Mouse (Mus musculus) limb, embryonic 14.5 days (tissue): ENCODE results near the gene Pawr. TPM values are rescaled to one million over a fixed set of nuclear protein-coding genes. Genes with fewer than 3 reads are reported as not detected.

ENCODE experiments used
- ATAC-seq: fragments of 200-750 bp; cut with Nextera tagmentation; 2 replicates; pipeline ENCODE4 v1.8.0; 2017; ENCODE audit warnings: low read depth, moderate number of reproducible peaks, moderate TSS enrichment; ENCODE audit not compliant: low FRiP score
- DNase-seq: peaks from one replicate; pipeline ENCODE4 v3.0.0-alpha.2; 2015; ENCODE audit warnings: low spot score
- H3K27ac ChIP-seq: fragments of 300-500 bp; sonication (generic); replicated peaks from 2 replicates; pipeline ENCODE4 v1.5.1; 2014; ENCODE audit warnings: low read depth, mild to moderate bottlenecking, low read length, moderate library complexity, mixed read lengths
- H3K27me3 ChIP-seq: fragments of 300-500 bp; sonication (generic); 2 replicates; pipeline ENCODE4 v1.6.1; 2014; ENCODE audit warnings: low read length, mixed read lengths; ENCODE audit not compliant: control insufficient read depth, insufficient read depth
- H3K36me3 ChIP-seq: fragments of 300-500 bp; sonication (generic); 2 replicates; pipeline ENCODE4 v1.6.1; 2014; ENCODE audit warnings: mild to moderate bottlenecking, low read length, moderate library complexity, mixed read lengths; ENCODE audit not compliant: control insufficient read depth, insufficient read depth
- H3K4me1 ChIP-seq: fragments of 300-500 bp; sonication (generic); 2 replicates; pipeline ENCODE4 v1.6.1; 2014; ENCODE audit warnings: antibody characterized with exemption, low read length, mixed read lengths; ENCODE audit not compliant: control insufficient read depth, insufficient read depth
- H3K4me2 ChIP-seq: fragments of 300-500 bp; sonication (generic); replicated peaks from 2 replicates; pipeline ENCODE4 v1.6.1; 2014; ENCODE audit warnings: low read depth, mild to moderate bottlenecking, low read length, moderate library complexity; ENCODE audit not compliant: severe bottlenecking
- H3K4me3 ChIP-seq: fragments of 300-500 bp; sonication (generic); replicated peaks from 2 replicates; pipeline ENCODE4 v1.5.1; 2014; ENCODE audit warnings: low read length
- H3K9ac ChIP-seq: fragments of 300-500 bp; sonication (generic); 2 replicates; pipeline ENCODE4 v1.6.1; 2014; ENCODE audit warnings: mild to moderate bottlenecking, low read depth, low read length, moderate library complexity; ENCODE audit not compliant: severe bottlenecking
- H3K9me3 ChIP-seq: fragments of 300-500 bp; sonication (generic); 2 replicates; pipeline ENCODE4 v1.6.1; 2016; ENCODE audit warnings: low read length; ENCODE audit not compliant: control insufficient read depth
- POLR2A ChIP-seq: fragments of 200-500 bp; IDR thresholded peaks from 2 replicates; pipeline ENCODE4 v1.8.0; 2012; ENCODE audit warnings: inconsistent platforms, mild to moderate bottlenecking, moderate library complexity, borderline replicate concordance; ENCODE audit not compliant: insufficient read depth, insufficient read length; ENCODE audit errors: extremely low read depth
- WGBS: fragments of 180-500 bp; shearing (Covaris S2); extraction: QIAGEN DNeasy Blood & Tissue Kit; methylation state at CpG from one replicate; pipeline ENCODE4 v1.1.7; 2014; 5-methylcytosine and 5-hydroxymethylcytosine counted together
- polyA plus RNA-seq, 2 experiments: library from polyadenylated mRNA; depleted of rRNA in 1 of 2; stranded (reverse) in 1 of 2; unstranded in 1 of 2; fragments of >200 nt; fragmentation: Nextera tagmentation in 1 of 2; extraction: Ambion mirVana in 1 of 2; gene quantifications; 2 replicates each; pipeline versions ENCODE4 v1.2.1 to v1.2.3; 2012 to 2014

Gene Pawr
- polyA plus RNA-seq, 2 experiments: 3.1 to 3.5 TPM

DNA sequence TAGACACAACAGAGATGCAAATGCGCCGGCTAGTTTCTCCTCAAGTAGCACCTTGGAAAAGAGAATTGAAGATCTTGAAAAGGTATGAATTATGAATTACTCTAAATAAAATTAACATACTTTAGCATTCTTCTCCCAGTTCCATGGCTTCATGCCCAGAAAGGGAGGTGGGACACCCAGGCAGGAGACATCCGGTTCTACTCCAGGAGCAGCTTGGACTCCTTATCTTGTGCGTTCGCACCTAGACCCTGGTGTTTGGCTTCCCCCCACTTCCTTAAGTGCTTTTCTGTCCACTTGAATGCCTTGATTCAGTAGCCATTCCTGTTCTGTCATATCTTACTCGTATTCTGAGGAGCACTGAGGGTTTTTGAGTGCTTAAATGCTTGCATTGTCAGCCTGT, 77.6 kb downstream of the Pawr start:
- Histone ChIP-seq H3K4me2 (no peak overlapping the region), H3K4me1 (no peaks in the 10 kb centered on the region), H3K9ac (no peak overlapping the region), H3K4me3 (no peak overlapping the region), H3K36me3 (no peaks in the 10 kb centered on the region), H3K27me3 (no peaks in the 10 kb centered on the region), H3K9me3 (no peaks in the 10 kb centered on the region), H3K27ac (no peak overlapping the region)
- no peak for ATAC-seq
- DNase-seq: no peak
- WGBS: 92% methylated on average over 6 of the region's 6 CpGs
- no peak for TF ChIP-seq POLR2A

DNA sequence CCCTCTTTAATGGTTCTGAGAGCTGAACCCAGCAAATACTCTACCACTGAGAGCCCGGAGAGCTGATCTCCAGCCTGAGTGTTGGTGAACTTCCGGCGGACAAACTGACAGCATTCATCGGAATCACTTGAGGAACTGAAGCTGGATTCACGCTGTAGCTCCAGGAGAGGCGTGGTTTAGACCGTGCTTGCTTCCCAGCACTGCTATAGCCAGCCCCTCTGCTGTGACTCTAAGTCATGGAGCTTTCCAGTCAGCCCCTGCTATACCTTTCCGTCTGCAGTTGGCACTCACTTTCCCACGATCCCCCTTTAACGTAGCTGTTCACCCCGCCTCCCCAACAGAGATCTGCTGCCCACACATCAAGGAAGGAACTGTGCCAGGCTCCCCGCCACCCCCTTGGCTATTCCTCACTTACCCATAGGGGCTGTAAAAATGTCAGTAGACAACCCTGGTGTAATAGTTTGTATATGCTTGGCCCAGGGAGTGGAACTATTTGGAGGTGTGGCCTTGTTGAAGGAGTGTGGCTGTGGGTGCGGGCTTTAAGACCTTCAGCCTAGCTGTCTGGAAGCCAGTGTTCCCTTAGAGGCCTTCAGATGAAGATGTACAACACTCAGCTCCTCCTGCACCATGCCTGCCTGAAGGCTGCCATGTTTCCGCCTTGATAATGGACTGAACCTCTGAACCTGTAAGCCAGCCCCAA, 83.2 kb downstream of the Pawr start:
- ATAC-seq (no peak), DNase-seq (no peak)
- Histone ChIP-seq H3K4me1 (no peaks in the 10 kb centered on the region), H3K4me3 (no peak overlapping the region), H3K36me3 (no peaks in the 10 kb centered on the region), H3K9ac (no peak overlapping the region), H3K4me2 (no peak overlapping the region), H3K9me3 (no peaks in the 10 kb centered on the region), H3K27ac (no peak overlapping the region), H3K27me3 (no peaks in the 10 kb centered on the region)
- no peak for TF ChIP-seq POLR2A
- 82% methylated on average over 14 of the region's 14 CpGs for WGBS

DNA sequence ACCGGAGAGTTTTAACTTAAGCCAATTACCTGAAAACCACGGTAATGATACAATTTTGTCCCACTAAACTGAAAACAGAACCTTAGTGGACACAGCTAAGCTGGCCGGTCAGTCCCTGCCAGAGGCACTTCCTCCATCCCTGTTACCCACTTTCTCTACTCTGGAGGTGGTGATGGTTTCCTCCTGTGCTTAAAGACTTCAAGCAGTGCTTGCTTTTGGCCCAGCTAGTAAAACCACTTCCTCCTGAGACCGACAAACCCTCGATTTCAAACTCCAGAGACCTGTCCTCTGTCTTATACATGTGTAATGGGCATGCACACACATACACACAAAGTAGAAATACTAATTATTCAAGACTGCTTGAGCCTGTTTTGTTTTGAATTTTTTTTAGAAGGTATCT, 85.5 kb downstream of the Pawr start:
- TF ChIP-seq POLR2A: no peak
- Histone ChIP-seq H3K9me3 (no peaks in the 10 kb centered on the region), H3K36me3 (no peaks in the 10 kb centered on the region), H3K4me1 (no peaks in the 10 kb centered on the region), H3K27ac (no peak overlapping the region), H3K4me3 (no peak overlapping the region), H3K9ac (no peak overlapping the region), H3K27me3 (no peaks in the 10 kb centered on the region), H3K4me2 (no peak overlapping the region)
- no peak for ATAC-seq
- no peak for DNase-seq
- 39% methylated on average over 5 of the region's 5 CpGs for WGBS

DNA sequence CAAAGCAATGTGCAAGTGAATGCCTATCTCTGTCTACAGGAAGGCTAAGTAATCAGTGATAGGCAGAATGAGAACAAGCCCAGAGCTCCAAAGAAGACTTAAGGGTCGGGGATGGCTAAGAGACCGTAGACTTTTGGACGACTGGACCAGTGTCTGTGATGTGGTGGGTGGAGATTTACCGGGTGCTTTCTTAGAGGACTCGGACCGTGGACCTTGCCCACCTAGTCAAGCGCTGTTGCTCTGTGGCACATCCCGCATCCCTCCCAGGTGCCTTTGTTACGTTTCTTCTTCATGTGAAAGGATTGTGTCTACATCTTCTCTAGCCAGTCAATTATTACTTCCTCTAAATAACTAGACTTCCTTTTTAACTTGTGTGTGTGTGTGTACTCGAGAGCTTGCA, 98.6 kb downstream of the Pawr start:
- no peaks in the 10 kb centered on the region for H3K9me3 ChIP-seq
- ATAC-seq (no peak), DNase-seq (no peak)
- H3K4me1 ChIP-seq: peaks cover 7% of the 10 kb centered on the region; the same call in 1 of the 2 replicates
- H3K4me2 ChIP-seq: no peak overlapping the region
- H3K27me3 ChIP-seq: no peaks in the 10 kb centered on the region
- H3K36me3 ChIP-seq: no peaks in the 10 kb centered on the region
- no peak overlapping the region for H3K27ac ChIP-seq
- TF ChIP-seq POLR2A: no peak
- H3K4me3 ChIP-seq: no peak overlapping the region
- 93% methylated on average over 10 of the region's 10 CpGs for WGBS
- H3K9ac ChIP-seq: no peak overlapping the region

DNA sequence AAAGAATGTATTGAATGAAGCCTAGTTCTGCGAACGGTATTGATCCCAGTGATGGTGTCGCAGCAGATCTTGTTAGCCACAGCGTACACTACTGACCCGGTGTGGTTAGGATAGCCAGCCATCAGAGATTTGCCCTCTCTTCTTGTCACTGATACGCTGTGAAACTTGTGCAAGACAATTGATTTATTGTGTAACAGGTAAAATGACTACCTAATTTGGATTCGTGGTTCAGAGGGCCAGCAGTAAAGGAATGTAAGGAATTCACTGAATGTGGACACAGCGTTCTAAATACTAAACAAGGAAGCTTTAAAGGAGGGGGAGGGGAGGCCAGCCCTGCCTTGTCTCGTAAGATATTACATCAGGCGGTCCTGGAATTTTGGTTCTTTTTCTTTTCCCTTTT, 100.3 kb downstream of the Pawr start:
- Histone ChIP-seq H3K4me3 (no peak overlapping the region), H3K36me3 (no peaks in the 10 kb centered on the region), H3K4me1 (peaks cover 7% of the 10 kb centered on the region; the same call in 1 of the 2 replicates), H3K9ac (no peak overlapping the region), H3K27me3 (no peaks in the 10 kb centered on the region), H3K4me2 (no peak overlapping the region), H3K27ac (no peak overlapping the region), H3K9me3 (no peaks in the 10 kb centered on the region)
- TF ChIP-seq POLR2A: no peak
- ATAC-seq (no peak), DNase-seq (no peak)
- WGBS: 40% methylated on average over 10 of the region's 10 CpGs
